Mouse (Mus musculus) left cerebral cortex, postnatal 36 days (tissue): ENCODE data around the gene Ifit1bl1. TPM values are rescaled to one million over a fixed set of nuclear protein-coding genes. Genes with fewer than 3 reads are reported as not detected.
A peak's percentile ranks its signal among the peaks of the same experiment; 100 is the strongest.

ENCODE experiments used
- DNase-seq, 2 experiments: peaks; one replicate each; pipeline ENCODE4 v3.0.0; 2021 to 2022; ENCODE audit warnings: low spot score in 2 of 2, mixed read lengths in 1 of 2
- intact Hi-C: fragments of 180-260 bp; cut with DNase I; formaldehyde crosslinking; loops from one replicate; pipeline ENCODE4 v1.15.1; 2025
- total RNA-seq, 2 experiments: library from RNA; stranded (reverse); gene quantifications; 2 replicates each; pipeline ENCODE4 v1.2.3; 2021

Ifit1bl1 gene
- total RNA-seq, 2 experiments from 2014 or later: 1.7 to 1.8 TPM

DNA sequence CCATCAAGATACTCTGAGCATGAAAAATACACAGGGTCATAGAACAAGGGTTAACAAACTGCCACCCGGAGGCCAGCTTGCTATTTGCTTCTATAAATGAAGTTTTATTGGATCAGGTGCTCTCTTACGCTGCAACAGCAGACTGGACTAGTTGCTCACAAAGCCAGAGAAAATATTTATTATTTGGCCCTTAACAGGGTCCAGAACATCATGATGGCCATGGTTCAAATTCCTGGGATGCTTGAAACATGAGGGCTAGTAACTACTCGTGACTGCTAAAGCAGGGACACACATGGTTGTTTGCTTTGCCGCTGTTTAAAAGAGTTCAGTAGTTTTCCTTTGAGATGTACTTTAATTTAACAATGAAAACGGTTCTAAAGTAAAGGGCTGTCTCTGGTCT lies 49.8 kb downstream of the Ifit1bl1 start:
- intact Hi-C loops: loop anchor here (5.0 kb wide), 1 partner anchor 215 kb away; no protein-coding TSS in a partner anchor
- DNase-seq: no peak

DNA sequence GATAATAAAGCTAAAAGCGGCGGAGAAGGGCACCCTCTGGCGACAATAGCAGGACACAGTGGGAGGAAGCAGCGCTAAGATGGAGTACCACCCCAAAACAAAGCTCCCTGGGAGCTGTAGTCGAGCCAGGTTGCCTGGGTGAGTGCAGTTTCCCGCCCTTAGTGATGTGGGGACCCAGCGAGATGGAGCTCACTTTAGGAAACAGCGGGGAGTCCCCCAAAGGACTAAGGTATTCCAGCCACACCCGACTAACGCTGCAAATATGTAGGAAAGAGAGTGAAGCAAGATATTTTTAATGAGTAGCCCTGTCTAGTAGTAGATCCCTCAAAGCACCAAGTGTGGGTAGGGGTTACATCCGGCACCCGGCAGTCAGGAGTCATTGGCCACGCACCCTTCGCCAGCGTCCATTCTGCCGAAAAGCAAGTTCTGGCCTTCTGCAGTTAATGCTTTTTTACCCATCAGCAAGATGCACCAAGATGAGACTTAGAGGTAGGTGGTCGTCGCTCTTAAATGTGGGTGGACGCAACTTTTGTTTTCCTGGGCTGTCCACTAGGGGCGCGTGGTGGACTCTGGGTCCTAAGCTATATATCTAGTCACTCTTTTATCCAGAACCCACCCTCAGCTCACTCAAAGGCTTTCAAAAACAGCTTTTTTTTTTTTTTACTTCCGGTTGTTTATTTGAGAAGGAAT lies 51.1 kb downstream of the Ifit1bl1 start, which contains the start of gene Ifit2:
Gene Ifit2, plus strand, starts transcription at position 161 of the 690 bp plus-strand sequence.
- DNase-seq: peak; percentile 60 to 67

DNA sequence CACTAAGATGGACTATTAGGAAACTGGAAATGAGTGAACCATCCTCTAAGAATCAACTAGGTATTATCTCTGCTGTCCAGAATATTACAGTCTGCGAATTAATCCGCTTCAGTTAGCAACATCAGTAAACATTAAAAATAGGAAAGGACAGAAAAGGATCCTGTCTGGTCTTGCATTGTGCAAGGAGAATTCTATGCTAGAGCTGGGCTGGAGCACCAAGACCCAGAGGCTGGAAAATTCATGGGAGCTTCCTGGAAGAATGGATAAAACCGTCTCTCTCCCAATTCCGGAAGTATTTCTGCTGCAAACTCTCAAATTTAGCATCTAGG lies 51.6 kb downstream of the Ifit1bl1 start:
- intact Hi-C loops: loop anchor here (1.0 to 5.0 kb wide), 2 partner anchors 87 to 213 kb away; no protein-coding TSS in a partner anchor
- DNase-seq: no peak

More for the DNA sequence above, 51.1 kb downstream of the Ifit1bl1 start, which contains the start of gene Ifit2:
- intact Hi-C loops: loop anchor here (1.0 to 5.0 kb wide), 2 partner anchors 87 to 213 kb away; no protein-coding TSS in a partner anchor

DNA sequence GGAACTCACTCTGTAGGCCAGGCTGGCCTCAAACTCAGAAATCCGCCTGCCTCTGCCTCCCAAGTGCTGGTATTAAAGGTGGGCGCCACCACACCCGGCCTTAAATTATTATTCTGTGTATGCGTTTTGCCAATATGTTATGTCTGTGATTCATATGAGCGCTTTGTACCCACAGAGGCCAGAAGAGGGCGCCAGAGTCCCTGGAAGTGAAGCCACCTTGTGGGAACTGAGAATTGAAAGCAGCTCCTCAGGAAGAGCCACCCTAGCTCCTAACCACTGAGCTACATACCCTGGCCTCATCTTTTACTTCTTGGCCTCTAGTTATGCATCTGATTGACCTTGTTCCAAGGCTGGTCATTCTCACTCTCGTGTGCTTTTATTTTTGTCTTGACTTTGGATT lies 53.8 kb downstream of the Ifit1bl1 start:
- intact Hi-C loops: no loop called here
- peak; percentile 53 to 66 for DNase-seq

DNA sequence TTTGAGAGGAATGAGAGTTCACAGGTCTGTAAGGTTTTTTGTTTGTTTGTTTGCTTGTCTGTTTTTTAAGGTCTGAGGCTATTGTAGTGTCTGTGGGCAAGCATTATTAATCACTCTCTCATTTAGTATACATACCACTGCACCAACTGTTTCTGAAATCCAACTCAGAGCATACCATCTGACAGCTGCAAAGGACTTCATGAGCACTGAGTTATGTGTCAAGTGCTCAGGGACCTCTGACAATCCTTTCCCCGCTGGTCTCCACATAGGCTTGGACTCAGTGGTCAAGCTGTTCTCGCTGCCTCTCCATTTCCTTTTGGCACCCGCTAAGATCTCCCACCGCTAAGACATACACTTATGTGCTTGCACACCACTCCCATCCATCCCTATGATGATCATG lies 55.5 kb downstream of the Ifit1bl1 start:
- DNase-seq: no peak
- intact Hi-C loops: no loop called here

Other genes starting within 250 kb of the Ifit1bl1 start
- under 1 TPM; 0.62 to 0.77 TPM for gene Ch25h, start 126.8 kb downstream of the Ifit1bl1 start, total RNA-seq
- 10 to 100 TPM; 15.8 to 17.0 TPM for gene Lipa, start 74.5 kb downstream of the Ifit1bl1 start, total RNA-seq
- 1 to 10 TPM; 7.2 to 7.8 TPM for gene Ifit2, start 51.3 kb downstream of the Ifit1bl1 start, total RNA-seq
- gene Ifit3, start 18.4 kb downstream of the Ifit1bl1 start, total RNA-seq: 1 to 10 TPM; 4.0 to 4.5 TPM
- gene Ifit3b, start 6.0 kb upstream of the Ifit1bl1 start, total RNA-seq: 1 to 10 TPM; 1.5 to 2.0 TPM
- gene Ifit1bl2, start 38.8 kb upstream of the Ifit1bl1 start, total RNA-seq: under 1 TPM; 0.27 to 0.43 TPM
- gene Ifit1, start 38.9 kb upstream of the Ifit1bl1 start, total RNA-seq: 1 to 10 TPM in 1 of 2 experiments, under 1 TPM in 1; 0.72 to 1.3 TPM
- 1 to 10 TPM; 1.8 to 2.7 TPM for gene Slc16a12, start 145.3 kb upstream of the Ifit1bl1 start, total RNA-seq